ENCODE assay signal across 10 mouse cellular contexts in genomic region chrX:11550164-11550851, GRCm38 (mm10).
A peak's percentile ranks its signal among the peaks of the same experiment; 100 is the strongest.
DNase-seq lines count a peak whose midpoint lies in the region; ATAC-seq and TF ChIP-seq lines count a peak whose summit lies in the region.
"Had no signal": no experiment of that assay in that cellular context is flagged by ENCODE, and none has a peak within 500 bp of the region (broad histone marks: within the 10 kb centered on the region; RNA-seq: fewer than 3 reads in every experiment).

No protein-coding gene starts in this region.

- H3K4me2 ChIP-seq in heart, embryonic 11.5 days: peak overlapping the region; percentile 32; the same call in 1 of the 2 replicates
- H3K4me2 ChIP-seq in hindbrain, embryonic 15.5 days: peak overlapping the region; percentile 24

- intact Hi-C loops in heart, postnatal 25 days (cut with DNase I): no loop called here
- intact Hi-C loops in left cerebral cortex, adult 2 months (cut with DNase I): no loop called here

- H3K4me3 ChIP-seq in heart, embryonic 11.5 days (ENCODE audit: low read depth, low read length): no peak overlapping the region
- H3K4me3 ChIP-seq in hindbrain, embryonic 15.5 days: no peak overlapping the region
- H3K4me3 ChIP-seq in left cerebral cortex, adult 2 months: no peak overlapping the region

- TF ChIP-seq CTCF in left cerebral cortex, adult 2 months (IDR thresholded peaks at IDR 0.05): no peak; the same call in 1 of the 2 replicates

- H3K4me1 ChIP-seq in heart, embryonic 11.5 days (ENCODE audit: control insufficient read depth, insufficient read depth, low read length): no peaks in the 10 kb centered on the region
- peaks cover 25% of the 10 kb centered on the region for H3K4me1 ChIP-seq in hindbrain, embryonic 15.5 days (replicated peaks)

- DNase-seq in heart, postnatal 25 days (ENCODE audit: low spot score): no peak
- DNase-seq in right cerebral cortex, postnatal 10 days (ENCODE audit: low spot score in 2 of 2): peak; percentile 58 to 61
- DNase-seq in right cerebral cortex, adult 18-20 months: no peak
- no peak for DNase-seq in thymus, postnatal 10 days (ENCODE audit: low spot score in 2 of 2)
- no peak for DNase-seq in thymus, postnatal 25 days
- DNase-seq in left cerebral cortex, adult 2 months (ENCODE audit: extremely low spot score in 1 of 2, low spot score in 2 of 2): no peak
- DNase-seq: gastrocnemius, postnatal 25 days had no signal

- H3K36me3 ChIP-seq in heart, embryonic 11.5 days (ENCODE audit: control insufficient read depth, insufficient read depth, low read length): no peaks in the 10 kb centered on the region
- no peaks in the 10 kb centered on the region for H3K36me3 ChIP-seq in hindbrain, embryonic 15.5 days

- ATAC-seq in heart, embryonic 11.5 days (replicated peaks; ENCODE audit: insufficient number of reproducible peaks, low FRiP score, low TSS enrichment): no peak
- peak; percentile 80 for ATAC-seq in hindbrain, embryonic 15.5 days (ENCODE audit: low FRiP score, low read depth)

- H3K27me3 ChIP-seq in heart, embryonic 11.5 days (ENCODE audit: control insufficient read depth, insufficient read depth, low read length): peaks cover 20% of the 10 kb centered on the region
- H3K27me3 ChIP-seq in hindbrain, embryonic 15.5 days: 0 out of 2 replicates have a peak, but pooled peaks cover 13% of the 10 kb centered on the region

- WGBS in heart, embryonic 11.5 days (ENCODE audit: insufficient replicate concordance): 24% methylated on average over 12 of the region's 12 CpGs
- WGBS in hindbrain, embryonic 15.5 days: 26% methylated on average over 12 of the region's 12 CpGs

- H3K27ac ChIP-seq in heart, embryonic 11.5 days (ENCODE audit: low read depth, low read length): no peak overlapping the region
- no peak overlapping the region for H3K27ac ChIP-seq in hindbrain, embryonic 15.5 days (replicated peaks)
- no peak overlapping the region for H3K27ac ChIP-seq in left cerebral cortex, adult 2 months
- H3K27ac ChIP-seq: stomach, postnatal 0 days had no signal

- H3K9me3 ChIP-seq in heart, embryonic 11.5 days (replicated peaks; ENCODE audit: control insufficient read depth, low read length): no peaks in the 10 kb centered on the region
- no peaks in the 10 kb centered on the region for H3K9me3 ChIP-seq in hindbrain, embryonic 15.5 days

- no peak overlapping the region for H3K9ac ChIP-seq in heart, embryonic 11.5 days (ENCODE audit: low read depth, low read length)
- H3K9ac ChIP-seq in hindbrain, embryonic 15.5 days: no peak overlapping the region

Comparison
In these comparisons a context has a peak if more than half of its experiments do, and no peak if none do; other contexts are left out.
1. DNase-seq: peak in right cerebral cortex, postnatal 10 days (2 of 2); none in heart, postnatal 25 days (single experiment), right cerebral cortex, adult 18-20 months (single experiment), thymus, postnatal 10 days (0 of 2), thymus, postnatal 25 days (single experiment) and left cerebral cortex, adult 2 months (0 of 2).